Mouse (Mus musculus): ENCODE results near the gene Rassf1. TPM values are rescaled to one million over a fixed set of nuclear protein-coding genes. Genes with fewer than 3 reads are reported as not detected.
A peak's percentile ranks its signal among the peaks of the same experiment; 100 is the strongest.

The Rassf1 gene
- total and polyA plus RNA-seq, 3 experiments, result 11.6 to 17.7 (median 15.3) TPM

- Histone ChIP-seq H3K4me1 (ENCODE audit: control insufficient read depth in 1 of 2, insufficient read depth in 2 of 2) (no peaks in the 10 kb centered on the region), H3K9me3 (replicated peaks; ENCODE audit: low read length) (no peaks in the 10 kb centered on the region), H3K4me3 (replicated peaks in 1 of 3; ENCODE audit: low read depth in 2 of 3, low read length in 2 of 3, poor library complexity in 1 of 3) (no peak overlapping the region), H3K9ac (ENCODE audit: insufficient read depth, low read depth) (no peak overlapping the region), H3K27ac (ENCODE audit: insufficient read depth, low read depth) (no peak overlapping the region), H3K27me3 (replicated peaks) (peaks cover 100% of the 10 kb centered on the region), H3K36me3 (replicated peaks in 1 of 2; ENCODE audit: control insufficient read depth in 1 of 2, insufficient read depth in 1 of 2, low read length in 1 of 2) (no peaks in the 10 kb centered on the region), H3K79me2 (replicated peaks; ENCODE audit: control insufficient read depth, extremely low read depth, insufficient read depth, poor library complexity, severe bottlenecking) (no peaks in the 10 kb centered on the region), H3K4me2 (ENCODE audit: insufficient read depth, low read depth, poor library complexity, severe bottlenecking) (no peak overlapping the region)
- dilution Hi-C loops (cut with MboI; ENCODE audit: extremely low pct_ligation_motif_present, extremely low pct_unique_long_range_greater_than_20kb, low sequenced_read_pairs), result no loop called here
- no peak for TF ChIP-seq KAT2A (IDR thresholded peaks at IDR 0.05; ENCODE audit: insufficient replicate concordance, low read length)
- no peak for TF ChIP-seq E2F4 (IDR thresholded peaks at IDR 0.05; ENCODE audit: insufficient replicate concordance, low read depth, low read length)
- TF ChIP-seq ELF1 (IDR thresholded peaks at IDR 0.05; ENCODE audit: low read depth, low read length), result no peak
- TF ChIP-seq MAZ (IDR thresholded peaks at IDR 0.05; ENCODE audit: low read depth, low read length), result no peak
- no peak for TF ChIP-seq ZC3H11A (IDR thresholded peaks at IDR 0.05; ENCODE audit: low read depth, low read length)
- TF ChIP-seq RAD21 (IDR thresholded peaks at IDR 0.05; ENCODE audit: low read depth, low read length), result no peak
- no peak for TF ChIP-seq IRF4 (IDR thresholded peaks at IDR 0.05; ENCODE audit: low read depth, low read length)
- no peak for TF ChIP-seq MYC (IDR thresholded peaks at IDR 0.05; ENCODE audit: low read depth, low read length)
- no peak for TF ChIP-seq ETS1 (conservative IDR thresholded peaks at IDR 0.05; ENCODE audit: low read depth, low read length)
- TF ChIP-seq MAFK (IDR thresholded peaks at IDR 0.05; ENCODE audit: insufficient replicate concordance, low read length), result no peak
- TF ChIP-seq ZNF384 (IDR thresholded peaks at IDR 0.05; ENCODE audit: low read depth, low read length), result no peak
- TF ChIP-seq RCOR1 (conservative IDR thresholded peaks at IDR 0.05; ENCODE audit: low read depth, low read length), result no peak
- TF ChIP-seq NELFE (IDR thresholded peaks at IDR 0.05; ENCODE audit: low read depth, low read length), result no peak
- TF ChIP-seq CTCF (conservative IDR thresholded peaks at IDR 0.05 in 1 of 2, IDR thresholded peaks at IDR 0.05 in 1 of 2; ENCODE audit: low read depth in 2 of 2, low read length in 2 of 2), result no peak
- no peak for TF ChIP-seq USF2 (conservative IDR thresholded peaks at IDR 0.05; ENCODE audit: low read depth, low read length)
- TF ChIP-seq HCFC1 (IDR thresholded peaks at IDR 0.05; ENCODE audit: low read depth, low read length), result no peak
- TF ChIP-seq EP300 (IDR thresholded peaks at IDR 0.05; ENCODE audit: low read length), result no peak
- no peak for TF ChIP-seq SIN3A (IDR thresholded peaks at IDR 0.05; ENCODE audit: low read length)
- no peak for TF ChIP-seq GABPA (IDR thresholded peaks at IDR 0.05; ENCODE audit: insufficient replicate concordance, low read depth, low read length)
- no peak for TF ChIP-seq POLR2AphosphoS2 (IDR thresholded peaks at IDR 0.05; ENCODE audit: low read depth, low read length)
- in situ Hi-C loops (cut with MboI; ENCODE audit: low pct_ligation_motif_present, low pct_unique_long_range_greater_than_20kb, low sequenced_read_pairs), result no loop called here
- DNase-seq (ENCODE audit: extremely low read depth), result no peak
These were observed 46.5 kb upstream of the Rassf1 start for GRCm38 (mm10) chr9:107504662-107505537.

GRCm38 (mm10) chr9:107508266-107508665, 43.1 kb upstream of the Rassf1 start:
- no peak overlapping the region for H3K9ac ChIP-seq (ENCODE audit: insufficient read depth, low read depth)

More at GRCm38 (mm10) chr9:107508266-107508665, 43.1 kb upstream of the Rassf1 start:
- Histone ChIP-seq H3K27me3 (replicated peaks) (peaks cover 100% of the 10 kb centered on the region), H3K9me3 (replicated peaks; ENCODE audit: low read length) (no peaks in the 10 kb centered on the region), H3K4me1 (ENCODE audit: control insufficient read depth in 1 of 2, insufficient read depth in 2 of 2) (no peaks in the 10 kb centered on the region), H3K36me3 (replicated peaks in 1 of 2; ENCODE audit: control insufficient read depth in 1 of 2, insufficient read depth in 1 of 2, low read length in 1 of 2) (no peaks in the 10 kb centered on the region), H3K4me2 (ENCODE audit: insufficient read depth, low read depth, poor library complexity, severe bottlenecking) (no peak overlapping the region), H3K4me3 (replicated peaks in 1 of 3; ENCODE audit: low read depth in 2 of 3, low read length in 2 of 3, poor library complexity in 1 of 3) (no peak overlapping the region), H3K79me2 (replicated peaks; ENCODE audit: control insufficient read depth, extremely low read depth, insufficient read depth, poor library complexity, severe bottlenecking) (no peaks in the 10 kb centered on the region), H3K27ac (ENCODE audit: insufficient read depth, low read depth) (no peak overlapping the region)
- DNase-seq (ENCODE audit: extremely low read depth), result no peak
- dilution Hi-C loops (cut with MboI; ENCODE audit: extremely low pct_ligation_motif_present, extremely low pct_unique_long_range_greater_than_20kb, low sequenced_read_pairs) (no loop called here), in situ Hi-C loops (cut with MboI; ENCODE audit: low pct_ligation_motif_present, low pct_unique_long_range_greater_than_20kb, low sequenced_read_pairs) (no loop called here)
- no peak for TF ChIP-seq SMC3 (IDR thresholded peaks at IDR 0.05; ENCODE audit: low read depth, low read length)
- TF ChIP-seq NRF1 (IDR thresholded peaks at IDR 0.05; ENCODE audit: low read depth, low read length), result peak; percentile 71
- no peak for TF ChIP-seq PAX5 (IDR thresholded peaks at IDR 0.05; ENCODE audit: low read length)
